Mouse (Mus musculus) lung, postnatal 0 days (tissue): ENCODE measurements around the gene Cdk6.

ENCODE experiments used
- CTCF ChIP-seq: IDR thresholded peaks from 2 replicates; pipeline ENCODE4 v1.5.1; 2016; ENCODE audit warnings: antibody characterized with exemption, mild to moderate bottlenecking
- EP300 ChIP-seq: IDR thresholded peaks from 2 replicates; pipeline ENCODE4 v1.6.1; 2016; ENCODE audit warnings: antibody characterized with exemption, mild to moderate bottlenecking, control low read depth

DNA sequence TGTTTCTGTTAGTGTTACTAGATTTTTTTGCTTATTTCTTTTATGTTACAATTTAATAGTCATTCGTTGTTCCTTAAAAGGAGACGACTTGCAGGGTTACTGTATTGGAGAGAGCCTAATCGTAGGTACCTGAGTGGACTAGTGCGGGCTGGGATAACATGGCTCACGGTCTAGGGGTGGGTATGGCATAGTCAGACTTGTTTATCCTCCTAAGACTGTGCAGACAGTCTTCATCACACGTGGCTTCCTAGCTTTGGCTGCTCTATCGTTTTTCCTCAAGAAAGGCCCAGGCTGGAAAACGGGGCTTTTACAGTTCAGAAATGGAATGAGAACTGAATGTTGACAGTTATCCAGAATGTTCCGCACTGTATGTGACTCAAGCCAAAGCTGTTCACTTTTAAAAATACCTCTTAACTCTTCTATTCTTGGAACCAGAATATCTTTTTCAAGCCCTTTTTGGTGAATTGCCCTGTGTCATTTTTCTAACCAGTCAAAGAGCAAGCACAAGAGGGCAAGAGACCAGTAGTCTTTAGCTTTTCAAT, 39.5 kb downstream of the Cdk6 start:
- no peak for TF ChIP-seq CTCF
- no peak for TF ChIP-seq EP300
